In genomic region chr8:109014746-109015145, GRCm38 (mm10) we compare ENCODE assay signal across 9 mouse cellular contexts.
A peak's percentile ranks its signal among the peaks of the same experiment; 100 is the strongest.
DNase-seq lines count a peak whose midpoint lies in the region; ATAC-seq and TF ChIP-seq lines count a peak whose summit lies in the region.
"Had no signal": no experiment of that assay in that cellular context is flagged by ENCODE, and none has a peak within 500 bp of the region (broad histone marks: within the 10 kb centered on the region; RNA-seq: fewer than 3 reads in every experiment).

No protein-coding gene starts in this region.

- no peak for ATAC-seq in midbrain, embryonic 14.5 days (ENCODE audit: low FRiP score, low TSS enrichment)
- no peak; the same call in 1 of the 2 replicates for ATAC-seq in midbrain, embryonic 13.5 days
- no peak for ATAC-seq in neural tube, embryonic 11.5 days (ENCODE audit: insufficient read depth, low FRiP score, low TSS enrichment)

- no peaks in the 10 kb centered on the region for H3K27me3 ChIP-seq in midbrain, embryonic 14.5 days (ENCODE audit: control insufficient read depth, insufficient read depth, low read length)
- no peaks in the 10 kb centered on the region for H3K27me3 ChIP-seq in midbrain, embryonic 13.5 days
- no peaks in the 10 kb centered on the region for H3K27me3 ChIP-seq in neural tube, embryonic 11.5 days (ENCODE audit: control insufficient read depth, insufficient read depth, low read length)

- 75% methylated on average over 7 of the region's 7 CpGs for WGBS in midbrain, embryonic 14.5 days
- WGBS in midbrain, embryonic 13.5 days, result 74% methylated on average over 7 of the region's 7 CpGs
- WGBS in bone marrow, adult 2 months, result 68% methylated on average over 7 of the region's 7 CpGs
- WGBS in neural tube, embryonic 11.5 days, result 62% methylated on average over 7 of the region's 7 CpGs

- peak; percentile 7 to 10 for DNase-seq in frontal cortex, postnatal 10 days (ENCODE audit: low spot score in 2 of 2)
- no peak for DNase-seq in frontal cortex, postnatal 25 days (ENCODE audit: low spot score in 2 of 2)
- DNase-seq in midbrain, embryonic 14.5 days, result peak; percentile 49
- peak; percentile 73 to 74 for DNase-seq in kidney, postnatal 4 days
- peak; percentile 60 for DNase-seq in neural tube, embryonic 11.5 days (ENCODE audit: low spot score)
- DNase-seq in T-cell, adult 2 months (ENCODE audit: low spot score), result no peak

- no peak for TF ChIP-seq POLR2A in bone marrow, adult 2 months (IDR thresholded peaks at IDR 0.05; ENCODE audit: borderline replicate concordance, control insufficient read depth, low read depth, low read length)

- H3K36me3 ChIP-seq in midbrain, embryonic 14.5 days (ENCODE audit: control insufficient read depth, insufficient read depth, low read length), result no peaks in the 10 kb centered on the region
- no peaks in the 10 kb centered on the region for H3K36me3 ChIP-seq in midbrain, embryonic 13.5 days
- H3K36me3 ChIP-seq in neural tube, embryonic 11.5 days (ENCODE audit: control insufficient read depth, insufficient read depth, low read length), result no peaks in the 10 kb centered on the region

- peak; percentile 79 for TF ChIP-seq CTCF in bone marrow, adult 2 months (IDR thresholded peaks at IDR 0.05; ENCODE audit: control insufficient read depth, insufficient read depth, low read length)

- H3K4me3 ChIP-seq in midbrain, embryonic 14.5 days (replicated peaks; ENCODE audit: low read depth, low read length), result no peak overlapping the region
- H3K4me3 ChIP-seq in midbrain, embryonic 13.5 days (replicated peaks), result no peak overlapping the region
- no peak overlapping the region for H3K4me3 ChIP-seq in bone marrow, adult 2 months (replicated peaks; ENCODE audit: control insufficient read depth, low read depth, low read length)
- no peak overlapping the region for H3K4me3 ChIP-seq in neural tube, embryonic 11.5 days (ENCODE audit: low read depth, low read length)
- H3K4me3 ChIP-seq: myocyte had no signal

- H3K4me1 ChIP-seq in midbrain, embryonic 14.5 days (ENCODE audit: control insufficient read depth, insufficient read depth, low read length), result peaks cover 5% of the 10 kb centered on the region; the same call in 1 of the 2 replicates
- peaks cover 12% of the 10 kb centered on the region for H3K4me1 ChIP-seq in midbrain, embryonic 13.5 days (replicated peaks)
- no peaks in the 10 kb centered on the region; the same call in 1 of the 2 replicates for H3K4me1 ChIP-seq in bone marrow, adult 2 months (ENCODE audit: control insufficient read depth, insufficient read depth, low read length)
- H3K4me1 ChIP-seq in neural tube, embryonic 11.5 days (ENCODE audit: control insufficient read depth, insufficient read depth, low read length), result peaks cover 8% of the 10 kb centered on the region

- H3K27ac ChIP-seq in midbrain, embryonic 14.5 days (replicated peaks; ENCODE audit: low read depth, low read length), result no peak overlapping the region
- H3K27ac ChIP-seq in midbrain, embryonic 13.5 days, result no peak overlapping the region
- no peak overlapping the region for H3K27ac ChIP-seq in bone marrow, adult 2 months (ENCODE audit: control insufficient read depth, insufficient read depth, low read depth, low read length, poor library complexity)
- no peak overlapping the region for H3K27ac ChIP-seq in neural tube, embryonic 11.5 days (ENCODE audit: low read depth, low read length)

- no peak overlapping the region for H3K4me2 ChIP-seq in midbrain, embryonic 14.5 days (ENCODE audit: low read length)
- no peak overlapping the region for H3K4me2 ChIP-seq in midbrain, embryonic 13.5 days (replicated peaks)
- no peak overlapping the region for H3K4me2 ChIP-seq in neural tube, embryonic 11.5 days (ENCODE audit: low read depth)

- no peaks in the 10 kb centered on the region for H3K9me3 ChIP-seq in midbrain, embryonic 14.5 days (ENCODE audit: control insufficient read depth, low read length)
- no peaks in the 10 kb centered on the region for H3K9me3 ChIP-seq in midbrain, embryonic 13.5 days
- H3K9me3 ChIP-seq in neural tube, embryonic 11.5 days (ENCODE audit: control insufficient read depth, low read length), result no peaks in the 10 kb centered on the region

- no peak overlapping the region for H3K9ac ChIP-seq in midbrain, embryonic 14.5 days (replicated peaks; ENCODE audit: low read length)
- H3K9ac ChIP-seq in midbrain, embryonic 13.5 days (replicated peaks), result no peak overlapping the region
- no peak overlapping the region for H3K9ac ChIP-seq in neural tube, embryonic 11.5 days (ENCODE audit: low read length)

Comparison
In these comparisons a context has a peak if more than half of its experiments do, and no peak if none do; other contexts are left out.
1. DNase-seq: peak in frontal cortex, postnatal 10 days (2 of 2), midbrain, embryonic 14.5 days (single experiment), kidney, postnatal 4 days (2 of 2) and neural tube, embryonic 11.5 days (single experiment); none in frontal cortex, postnatal 25 days (0 of 2) and T-cell, adult 2 months (single experiment).